Mouse (Mus musculus): ENCODE results near the gene Kpna6. TPM values are rescaled to one million over a fixed set of nuclear protein-coding genes. Genes with fewer than 3 reads are reported as not detected.

The Kpna6 gene
- polyA plus RNA-seq, 1 experiment, result 32.5 TPM

- TF ChIP-seq CTCF (IDR thresholded peaks at IDR 0.05; ENCODE audit: borderline replicate concordance, control insufficient read depth, extremely low read depth, insufficient read depth, low read length, poor library complexity) (no peak), POLR2A (IDR thresholded peaks at IDR 0.05; ENCODE audit: control insufficient read depth, extremely low read depth, insufficient read depth, low read length, poor library complexity) (no peak)
- 94% methylated on average over 6 of the region's 6 CpGs for WGBS
- no peaks in the 10 kb centered on the region for H3K27me3 ChIP-seq (ENCODE audit: control insufficient read depth, insufficient read depth, low read length)
- no peak for DNase-seq
- no peaks in the 10 kb centered on the region for H3K36me3 ChIP-seq (ENCODE audit: control insufficient read depth, insufficient read depth, low read length)
- H3K27ac ChIP-seq (ENCODE audit: control insufficient read depth, insufficient read depth, low read length), result 0 out of 2 replicates have a peak within 1 kb of the TSS, but pooled peaks have one; percentile 40
- no peak within 1 kb of the TSS for H3K4me3 ChIP-seq (ENCODE audit: control insufficient read depth, insufficient read depth, low read length)
- peaks cover 42% of the 10 kb centered on the region for H3K4me1 ChIP-seq (replicated peaks; ENCODE audit: control insufficient read depth, insufficient read depth, low read length)
Measured at GRCm38 (mm10) chr4:129614093-129614492, 58.5 kb downstream of the Kpna6 start, which contains the start of gene Dcdc2b. Gene Dcdc2b (minus strand): TSS chr4:129614257.

GRCm38 (mm10) chr4:129610472-129610871 lies 62.1 kb downstream of the Kpna6 start:
- WGBS, result 54% methylated on average over 4 of the region's 4 CpGs
- TF ChIP-seq POLR2A (IDR thresholded peaks at IDR 0.05; ENCODE audit: control insufficient read depth, extremely low read depth, insufficient read depth, low read length, poor library complexity) (no peak), CTCF (IDR thresholded peaks at IDR 0.05; ENCODE audit: borderline replicate concordance, control insufficient read depth, extremely low read depth, insufficient read depth, low read length, poor library complexity) (no peak)
- Histone ChIP-seq H3K27ac (ENCODE audit: control insufficient read depth, insufficient read depth, low read length) (peak overlapping the region; percentile 97), H3K4me3 (ENCODE audit: control insufficient read depth, insufficient read depth, low read length) (peak overlapping the region; percentile 18; the same call in 1 of the 2 replicates), H3K27me3 (ENCODE audit: control insufficient read depth, insufficient read depth, low read length) (no peaks in the 10 kb centered on the region), H3K4me1 (replicated peaks; ENCODE audit: control insufficient read depth, insufficient read depth, low read length) (peaks cover 45% of the 10 kb centered on the region), H3K36me3 (ENCODE audit: control insufficient read depth, insufficient read depth, low read length) (peaks cover 7% of the 10 kb centered on the region; the same call in 1 of the 2 replicates)
- DNase-seq, result no peak

- 8% methylated on average over 4 of the region's 4 CpGs for WGBS
- H3K4me3 ChIP-seq (ENCODE audit: control insufficient read depth, insufficient read depth, low read length), result peak overlapping the region; percentile 18; the same call in 1 of the 2 replicates
- DNase-seq, result peak; percentile 84
- TF ChIP-seq CTCF (IDR thresholded peaks at IDR 0.05; ENCODE audit: borderline replicate concordance, control insufficient read depth, extremely low read depth, insufficient read depth, low read length, poor library complexity) (peak; percentile 42; the same call in 1 of the 2 replicates), POLR2A (IDR thresholded peaks at IDR 0.05; ENCODE audit: control insufficient read depth, extremely low read depth, insufficient read depth, low read length, poor library complexity) (0 out of 2 replicates have a peak, but pooled peaks have one; percentile 18)
- H3K36me3 ChIP-seq (ENCODE audit: control insufficient read depth, insufficient read depth, low read length), result peaks cover 7% of the 10 kb centered on the region; the same call in 1 of the 2 replicates
- H3K27ac ChIP-seq (ENCODE audit: control insufficient read depth, insufficient read depth, low read length), result peak overlapping the region; percentile 97
- H3K27me3 ChIP-seq (ENCODE audit: control insufficient read depth, insufficient read depth, low read length), result no peaks in the 10 kb centered on the region
- H3K4me1 ChIP-seq (replicated peaks; ENCODE audit: control insufficient read depth, insufficient read depth, low read length), result peaks cover 45% of the 10 kb centered on the region
Measured at GRCm38 (mm10) chr4:129610026-129610425, 62.5 kb downstream of the Kpna6 start.

- H3K4me3 ChIP-seq (ENCODE audit: control insufficient read depth, insufficient read depth, low read length), result no peak overlapping the region
- DNase-seq, result peak; percentile 46
- peaks cover 45% of the 10 kb centered on the region for H3K4me1 ChIP-seq (replicated peaks; ENCODE audit: control insufficient read depth, insufficient read depth, low read length)
- peaks cover 10% of the 10 kb centered on the region; the same call in 1 of the 2 replicates for H3K36me3 ChIP-seq (ENCODE audit: control insufficient read depth, insufficient read depth, low read length)
- TF ChIP-seq POLR2A (IDR thresholded peaks at IDR 0.05; ENCODE audit: control insufficient read depth, extremely low read depth, insufficient read depth, low read length, poor library complexity), result no peak
- no peak for TF ChIP-seq CTCF (IDR thresholded peaks at IDR 0.05; ENCODE audit: borderline replicate concordance, control insufficient read depth, extremely low read depth, insufficient read depth, low read length, poor library complexity)
- H3K27ac ChIP-seq (ENCODE audit: control insufficient read depth, insufficient read depth, low read length), result peak overlapping the region; percentile 97
- H3K27me3 ChIP-seq (ENCODE audit: control insufficient read depth, insufficient read depth, low read length), result no peaks in the 10 kb centered on the region
- WGBS, result 60% methylated on average over 12 of the region's 12 CpGs
Measured at GRCm38 (mm10) chr4:129609139-129609631, 63.4 kb downstream of the Kpna6 start.

- no peaks in the 10 kb centered on the region for H3K27me3 ChIP-seq (ENCODE audit: control insufficient read depth, insufficient read depth, low read length)
- peak overlapping the region; percentile 97 for H3K27ac ChIP-seq (ENCODE audit: control insufficient read depth, insufficient read depth, low read length)
- DNase-seq, result peak; percentile 86
- no peak overlapping the region for H3K4me3 ChIP-seq (ENCODE audit: control insufficient read depth, insufficient read depth, low read length)
- H3K36me3 ChIP-seq (ENCODE audit: control insufficient read depth, insufficient read depth, low read length), result peaks cover 17% of the 10 kb centered on the region
- H3K4me1 ChIP-seq (replicated peaks; ENCODE audit: control insufficient read depth, insufficient read depth, low read length), result peaks cover 45% of the 10 kb centered on the region
- 32% methylated on average over 7 of the region's 7 CpGs for WGBS
- no peak for TF ChIP-seq POLR2A (IDR thresholded peaks at IDR 0.05; ENCODE audit: control insufficient read depth, extremely low read depth, insufficient read depth, low read length, poor library complexity)
- TF ChIP-seq CTCF (IDR thresholded peaks at IDR 0.05; ENCODE audit: borderline replicate concordance, control insufficient read depth, extremely low read depth, insufficient read depth, low read length, poor library complexity), result peak; percentile 86; the same call in 1 of the 2 replicates
Measured at GRCm38 (mm10) chr4:129608426-129609025, 64.0 kb downstream of the Kpna6 start.

- H3K27me3 ChIP-seq (ENCODE audit: control insufficient read depth, insufficient read depth, low read length), result no peaks in the 10 kb centered on the region
- peak; percentile 86 for DNase-seq
- peaks cover 12% of the 10 kb centered on the region for H3K4me1 ChIP-seq (replicated peaks; ENCODE audit: control insufficient read depth, insufficient read depth, low read length)
- H3K4me3 ChIP-seq (ENCODE audit: control insufficient read depth, insufficient read depth, low read length), result peak within 1 kb of the TSS; percentile 82
- H3K27ac ChIP-seq (ENCODE audit: control insufficient read depth, insufficient read depth, low read length), result no peak within 1 kb of the TSS
- TF ChIP-seq CTCF (IDR thresholded peaks at IDR 0.05; ENCODE audit: borderline replicate concordance, control insufficient read depth, extremely low read depth, insufficient read depth, low read length, poor library complexity) (0 out of 2 replicates have a peak, but pooled peaks have one; percentile 12), POLR2A (IDR thresholded peaks at IDR 0.05; ENCODE audit: control insufficient read depth, extremely low read depth, insufficient read depth, low read length, poor library complexity) (peak; percentile 80)
- under 1% methylated on average over 74 of the region's 74 CpGs for WGBS
- H3K36me3 ChIP-seq (ENCODE audit: control insufficient read depth, insufficient read depth, low read length), result peaks cover 12% of the 10 kb centered on the region
Measured at GRCm38 (mm10) chr4:129600233-129601158, 72.1 kb downstream of the Kpna6 start, which contains the start of the genes Eif3i and Tmem234. Gene Eif3i (minus strand): TSS chr4:129600648. Gene Tmem234 (plus strand): TSS chr4:129600668.

Other genes with a start within 250 kb of the Kpna6 start
- gene Zbtb8b, start 231.9 kb downstream of the Kpna6 start, polyA plus RNA-seq (2012; rRNA removed), result 0.20 and 0.36 TPM in 2 replicates
- 21.5 and 27.1 TPM in 2 replicates for gene Bsdc1, start 211.2 kb downstream of the Kpna6 start, polyA plus RNA-seq (2012; rRNA removed)
- not detected in 2 replicates for gene Tssk3, start 181.7 kb downstream of the Kpna6 start, polyA plus RNA-seq (2012; rRNA removed)
- 0.92 and 1.1 TPM in 2 replicates for gene Fam229a, start 181.6 kb downstream of the Kpna6 start, polyA plus RNA-seq (2012; rRNA removed)
- 152 and 190 TPM in 2 replicates for gene Marcksl1, start 159.2 kb downstream of the Kpna6 start, polyA plus RNA-seq (2012; rRNA removed)
- 198 and 201 TPM in 2 replicates for gene Hdac1, start 130.1 kb downstream of the Kpna6 start, polyA plus RNA-seq (2012; rRNA removed)
- gene Lck, start 99.1 kb downstream of the Kpna6 start, polyA plus RNA-seq (2012; rRNA removed), result 1,584 and 1,845 TPM in 2 replicates
- 2.6 and 3.0 TPM in 2 replicates for gene Fam167b, start 94.2 kb downstream of the Kpna6 start, polyA plus RNA-seq (2012; rRNA removed)
- 331 and 350 TPM in 2 replicates for gene Eif3i, start 72.1 kb downstream of the Kpna6 start, polyA plus RNA-seq (2012; rRNA removed)
- 243 and 257 TPM in 2 replicates for gene Tmem234, start 72.1 kb downstream of the Kpna6 start, polyA plus RNA-seq (2012; rRNA removed)
- gene Dcdc2b, start 58.5 kb downstream of the Kpna6 start, polyA plus RNA-seq (2012; rRNA removed), result 4.9 and 7.0 TPM in 2 replicates
- gene Iqcc, start 53.7 kb downstream of the Kpna6 start, polyA plus RNA-seq (2012; rRNA removed), result 73.8 and 78.8 TPM in 2 replicates
- gene Ccdc28b, start 48.8 kb downstream of the Kpna6 start, polyA plus RNA-seq (2012; rRNA removed), result 34.8 and 35.3 TPM in 2 replicates
- gene Txlna, start 31.7 kb downstream of the Kpna6 start, polyA plus RNA-seq (2012; rRNA removed), result 70.1 and 70.8 TPM in 2 replicates
- 68.1 and 69.6 TPM in 2 replicates for gene Tmem39b, start 24.1 kb upstream of the Kpna6 start, polyA plus RNA-seq (2012; rRNA removed)
- gene Khdrbs1, start 69.5 kb upstream of the Kpna6 start, polyA plus RNA-seq (2012; rRNA removed), result 126 and 209 TPM in 2 replicates
- gene Ptp4a2, start 138.5 kb upstream of the Kpna6 start, polyA plus RNA-seq (2012; rRNA removed), result 59.5 and 71.6 TPM in 2 replicates

Measured in thymus, adult 2 months (tissue).